Mouse (Mus musculus) lung, postnatal 0 days (tissue): ENCODE results near the gene Sash3.

ENCODE experiments used
- CTCF ChIP-seq: IDR thresholded peaks from 2 replicates; pipeline ENCODE4 v1.5.1; 2016; ENCODE audit warnings: antibody characterized with exemption, mild to moderate bottlenecking
- EP300 ChIP-seq: IDR thresholded peaks from 2 replicates; pipeline ENCODE4 v1.6.1; 2016; ENCODE audit warnings: antibody characterized with exemption, mild to moderate bottlenecking, control low read depth

DNA sequence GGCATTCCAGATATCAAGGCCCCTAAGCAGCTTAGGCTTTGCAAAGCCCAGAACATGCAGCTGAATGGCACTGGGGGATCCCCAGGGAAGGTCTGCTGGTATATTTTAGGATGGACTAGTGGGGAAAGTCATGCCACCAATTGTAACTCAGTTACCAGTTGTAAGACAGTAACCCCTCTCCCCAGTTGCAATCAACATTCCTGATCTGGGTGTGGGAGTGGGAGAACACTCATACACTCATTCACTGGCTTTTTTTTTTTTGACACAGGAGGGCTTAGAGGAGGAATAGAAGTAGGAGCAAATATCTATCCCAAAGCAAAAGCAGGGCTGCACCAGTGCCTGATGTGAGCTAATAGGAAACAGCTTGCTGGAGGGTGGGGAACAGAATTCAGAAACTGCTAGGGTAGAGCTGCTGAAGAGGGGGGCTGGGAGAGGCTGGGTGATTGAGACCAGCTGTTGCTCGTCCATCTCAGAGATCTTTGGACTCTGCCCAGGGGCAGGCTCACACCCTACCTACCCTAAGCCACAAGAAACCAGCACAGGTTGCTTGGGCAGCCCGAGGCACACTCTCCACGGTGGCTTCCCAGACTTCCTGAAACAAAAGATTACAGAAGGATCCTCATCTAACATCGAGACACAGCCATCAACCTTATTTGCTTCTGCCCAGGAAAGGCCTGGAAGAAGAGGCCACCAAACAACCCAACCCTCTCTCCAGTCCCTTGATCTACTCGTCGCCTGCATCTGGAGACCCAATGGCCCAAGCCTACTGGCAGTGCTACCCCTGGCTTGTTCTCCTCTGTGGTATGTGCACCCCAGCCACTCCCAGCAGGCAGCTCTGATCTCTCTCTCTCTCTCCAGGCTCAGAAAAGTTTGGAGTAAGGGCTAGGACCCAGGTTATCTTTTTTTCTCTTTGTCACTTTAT, 37.6 kb upstream of the Sash3 start, which contains the start of gene Xpnpep2:
- TF ChIP-seq CTCF (no peak), EP300 (no peak)
